Mouse (Mus musculus) liver, postnatal 0 days (tissue): Measurements from ENCODE around the gene Fam168a. TPM values are rescaled to one million over a fixed set of nuclear protein-coding genes. Genes with fewer than 3 reads are reported as not detected.
"Not testable (repeated sequence)": the region's sequence is repeated elsewhere in the genome, so short reads cannot be mapped to it uniquely, and the experiment has no call there.

Source experiments
- ATAC-seq: fragments of 200-750 bp; cut with Nextera tagmentation; 2 replicates; pipeline ENCODE4 v1.8.0; 2017; ENCODE audit warnings: mild to moderate bottlenecking, moderate library complexity
- DNase-seq: peaks from one replicate; pipeline ENCODE4 v3.0.0-alpha.2; 2016
- H3K27ac ChIP-seq: fragments of 300-500 bp; sonication (generic); 2 replicates; pipeline ENCODE4 v1.5.1; 2014; ENCODE audit warnings: antibody characterized with exemption, moderate library complexity, mild to moderate bottlenecking, low read depth
- H3K27me3 ChIP-seq: fragments of 300-500 bp; sonication (generic); 2 replicates; pipeline ENCODE4 v1.6.1; 2014; ENCODE audit warnings: low read length, control low read depth, mixed read lengths; ENCODE audit not compliant: insufficient read depth
- H3K36me3 ChIP-seq: fragments of 300-500 bp; sonication (generic); replicated peaks from 2 replicates; pipeline ENCODE4 v1.6.1; 2014; ENCODE audit warnings: mild to moderate bottlenecking, control low read depth, low read length, moderate library complexity, mixed read lengths; ENCODE audit not compliant: insufficient read depth
- H3K4me1 ChIP-seq: fragments of 300-500 bp; sonication (generic); 2 replicates; pipeline ENCODE4 v1.6.1; 2014; ENCODE audit warnings: antibody characterized with exemption, mild to moderate bottlenecking, control low read depth; ENCODE audit not compliant: insufficient read depth
- H3K4me2 ChIP-seq: fragments of 300-500 bp; sonication (generic); 2 replicates; pipeline ENCODE4 v1.6.1; 2014; ENCODE audit warnings: low read depth, mild to moderate bottlenecking, low read length, moderate library complexity, mixed read lengths
- H3K4me3 ChIP-seq: fragments of 300-500 bp; sonication (generic); 2 replicates; pipeline ENCODE4 v1.5.1; 2014; ENCODE audit warnings: low read depth, low read length
- H3K9ac ChIP-seq: fragments of 300-500 bp; sonication (generic); replicated peaks from 2 replicates; pipeline ENCODE4 v1.6.1; 2014; ENCODE audit warnings: mild to moderate bottlenecking, moderate library complexity
- H3K9me3 ChIP-seq: fragments of 300-500 bp; sonication (generic); 2 replicates; pipeline ENCODE4 v1.6.1; 2016; ENCODE audit warnings: mild to moderate bottlenecking, control low read depth, low read length, mixed read lengths
- CTCF ChIP-seq: sonication (generic); IDR thresholded peaks from 2 replicates; pipeline ENCODE4 v1.5.1; 2016; ENCODE audit warnings: antibody characterized with exemption, low read depth
- EP300 ChIP-seq: IDR thresholded peaks from 2 replicates; pipeline ENCODE4 v1.6.1; 2016; ENCODE audit warnings: antibody characterized with exemption, low read depth, mild to moderate bottlenecking
- WGBS: fragments of 180-500 bp; shearing (Covaris S2); extraction: QIAGEN DNeasy Blood & Tissue Kit; methylation state at CpG from one replicate; pipeline ENCODE4 v1.1.7; 2014; ENCODE audit not compliant: insufficient replicate concordance; 5-methylcytosine and 5-hydroxymethylcytosine counted together
- polyA plus RNA-seq: library from polyadenylated mRNA; unstranded; fragments of >200 nt; fragmentation: Nextera tagmentation; extraction: Ambion mirVana; gene quantifications from 2 replicates; pipeline ENCODE4 v1.2.1, GENCODE M21; 2015

Gene Fam168a
- polyA plus RNA-seq, 1 experiment from 2014 or later, result 4.3 TPM

DNA sequence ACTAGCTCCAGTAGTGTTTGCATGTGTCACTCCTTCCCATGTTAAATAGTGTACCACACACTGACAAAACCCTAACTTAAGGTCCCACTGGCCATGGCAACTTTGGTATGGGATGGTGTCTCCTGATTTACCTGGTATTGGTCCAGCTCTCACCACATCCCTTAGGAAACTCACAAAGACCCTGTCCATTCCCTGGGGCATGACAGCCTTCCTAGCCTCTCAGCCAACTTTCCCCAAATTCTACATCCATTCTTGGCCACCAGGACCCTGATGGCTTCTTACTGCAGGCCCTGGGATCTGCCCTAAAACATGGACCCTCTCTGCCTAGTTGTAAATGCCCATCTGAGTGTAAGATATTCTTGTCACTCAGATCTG lies 138.6 kb downstream of the Fam168a start:
- H3K4me3 ChIP-seq, result no peak overlapping the region
- H3K9ac ChIP-seq, result peak overlapping the region; percentile 3; the same call in 1 of the 2 replicates
- DNase-seq (no peak), ATAC-seq (no peak)
- H3K4me1 ChIP-seq, result peaks cover 43% of the 10 kb centered on the region
- peak overlapping the region; percentile 62 for H3K4me2 ChIP-seq
- H3K36me3 ChIP-seq, result peaks cover 30% of the 10 kb centered on the region
- no peaks in the 10 kb centered on the region for H3K9me3 ChIP-seq
- TF ChIP-seq EP300 (no peak), CTCF (no peak)
- H3K27ac ChIP-seq, result peak overlapping the region; percentile 99
- H3K27me3 ChIP-seq, result no peaks in the 10 kb centered on the region

GRCm38 (mm10) chr7:100845412-100845811 lies 139.0 kb downstream of the Fam168a start:
- H3K27ac ChIP-seq, result peak overlapping the region; percentile 99
- peak overlapping the region; percentile 3; the same call in 1 of the 2 replicates for H3K9ac ChIP-seq
- peak overlapping the region; percentile 62 for H3K4me2 ChIP-seq
- ATAC-seq (peak; percentile 48), DNase-seq (peak; percentile 82)
- H3K27me3 ChIP-seq, result no peaks in the 10 kb centered on the region
- peaks cover 39% of the 10 kb centered on the region for H3K4me1 ChIP-seq
- TF ChIP-seq CTCF, result no peak
- peak; percentile 86 for TF ChIP-seq EP300
- no peaks in the 10 kb centered on the region for H3K9me3 ChIP-seq
- 7% methylated on average over 1 of the region's 1 CpGs for whole genome bisulfite sequencing
- H3K36me3 ChIP-seq, result peaks cover 32% of the 10 kb centered on the region
- no peak overlapping the region for H3K4me3 ChIP-seq

DNA sequence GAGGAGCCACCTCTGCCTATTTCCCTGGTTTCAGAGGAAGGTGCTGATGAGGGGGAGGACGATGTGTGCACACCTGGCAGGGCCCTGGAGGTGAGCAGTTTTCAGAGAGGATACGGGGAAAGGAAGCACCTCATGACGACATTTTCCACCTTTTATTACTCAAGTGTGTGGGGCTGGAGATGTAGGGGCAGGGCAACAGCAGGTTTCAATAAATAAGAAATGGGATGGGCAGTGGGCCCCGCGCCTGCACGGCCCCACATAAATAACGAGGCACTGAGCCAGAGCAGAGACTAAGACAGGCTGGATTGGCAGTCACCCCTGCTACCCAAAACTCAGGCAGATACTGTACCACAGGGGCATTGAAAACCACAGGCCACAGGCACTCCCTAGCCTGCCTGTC lies 139.6 kb downstream of the Fam168a start:
- H3K4me2 ChIP-seq, H3K27me3 ChIP-seq, H3K4me3 ChIP-seq, H3K9ac ChIP-seq, H3K9me3 ChIP-seq, ATAC-seq: not testable (repeated sequence)
- H3K27ac ChIP-seq, result peak overlapping the region; percentile 99
- peak; percentile 15 for DNase-seq
- peaks cover 37% of the 10 kb centered on the region for H3K36me3 ChIP-seq
- 48% methylated on average over 7 of the region's 7 CpGs for WGBS
- peaks cover 36% of the 10 kb centered on the region for H3K4me1 ChIP-seq

DNA sequence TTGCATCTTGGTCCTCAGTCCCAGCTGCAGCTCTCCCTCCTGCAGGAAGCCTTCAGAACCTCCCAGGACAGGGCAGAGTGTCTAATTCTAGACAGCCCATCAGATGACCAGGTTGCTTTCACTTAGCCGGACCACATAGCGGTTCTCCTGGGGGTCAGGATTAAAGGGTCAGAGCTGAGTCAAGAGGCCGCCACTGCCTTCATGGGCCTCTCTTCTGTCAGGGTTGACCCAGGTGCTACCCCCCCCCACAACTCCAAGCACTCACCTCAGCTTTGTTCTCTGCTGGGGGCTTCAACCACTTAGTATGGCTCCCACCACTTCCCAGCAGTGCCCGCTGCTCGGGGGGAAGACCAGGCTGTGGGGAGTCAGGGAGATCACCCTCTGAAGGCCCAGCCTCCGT lies 140.7 kb downstream of the Fam168a start:
- Histone ChIP-seq H3K27ac (0 out of 2 replicates have a peak overlapping the region, but pooled peaks have one; percentile 16), H3K9me3 (no peaks in the 10 kb centered on the region), H3K9ac (no peak overlapping the region), H3K4me1 (peaks cover 40% of the 10 kb centered on the region), H3K27me3 (no peaks in the 10 kb centered on the region), H3K4me3 (no peak overlapping the region), H3K4me2 (no peak overlapping the region), H3K36me3 (peaks cover 40% of the 10 kb centered on the region)
- ATAC-seq, result no peak
- DNase-seq, result peak; percentile 16
- TF ChIP-seq CTCF, result no peak
- no peak for TF ChIP-seq EP300
- WGBS, result 88% methylated on average over 6 of the region's 6 CpGs

GRCm38 (mm10) chr7:100848744-100849143 lies 142.3 kb downstream of the Fam168a start:
- peaks cover 40% of the 10 kb centered on the region for H3K36me3 ChIP-seq
- 53% methylated on average over 6 of the region's 6 CpGs for WGBS
- peaks cover 47% of the 10 kb centered on the region for H3K4me1 ChIP-seq

GRCm38 (mm10) chr7:100849508-100849907 lies 143.1 kb downstream of the Fam168a start:
- Histone ChIP-seq H3K4me2 (no peak overlapping the region), H3K27me3 (no peaks in the 10 kb centered on the region), H3K4me3 (no peak overlapping the region), H3K9ac (no peak overlapping the region), H3K9me3 (no peaks in the 10 kb centered on the region), H3K27ac (no peak overlapping the region), H3K36me3 (peaks cover 40% of the 10 kb centered on the region), H3K4me1 (peaks cover 47% of the 10 kb centered on the region)
- no peak for DNase-seq
- no peak for TF ChIP-seq EP300
- TF ChIP-seq CTCF, result no peak
- ATAC-seq, result no peak
- WGBS, result 96% methylated on average over 2 of the region's 2 CpGs

More at GRCm38 (mm10) chr7:100848744-100849143, 142.3 kb downstream of the Fam168a start:
- Histone ChIP-seq H3K27me3 (no peaks in the 10 kb centered on the region), H3K27ac (no peak overlapping the region), H3K9ac (no peak overlapping the region), H3K4me2 (no peak overlapping the region), H3K4me3 (no peak overlapping the region), H3K9me3 (no peaks in the 10 kb centered on the region)
- DNase-seq (peak; percentile 85), ATAC-seq (no peak)
- TF ChIP-seq CTCF, result peak; percentile 90
- TF ChIP-seq EP300, result no peak
